Mouse (Mus musculus) forebrain, embryonic 14.5 days (tissue): ENCODE measurements around the gene Arhgef17. TPM values are rescaled to one million over a fixed set of nuclear protein-coding genes. Genes with fewer than 3 reads are reported as not detected.

Source experiments
- ATAC-seq: fragments of 200-750 bp; cut with Nextera tagmentation; 2 replicates; pipeline ENCODE4 v1.8.0; 2017; ENCODE audit warnings: mild to moderate bottlenecking, moderate library complexity
- DNase-seq: peaks from one replicate; pipeline ENCODE4 v3.0.0-alpha.2; 2015; ENCODE audit warnings: low spot score
- H3K27ac ChIP-seq: fragments of 300-500 bp; sonication (generic); 2 replicates; pipeline ENCODE4 v1.5.1; 2014; ENCODE audit warnings: low read depth, mild to moderate bottlenecking, control low read depth, low read length, moderate library complexity
- H3K27me3 ChIP-seq: fragments of 300-500 bp; sonication (generic); replicated peaks from 2 replicates; pipeline ENCODE4 v1.6.1; 2014; ENCODE audit warnings: low read length, control low read depth, mixed read lengths; ENCODE audit not compliant: control insufficient read depth, insufficient read depth
- H3K36me3 ChIP-seq: fragments of 300-500 bp; sonication (generic); 2 replicates; pipeline ENCODE4 v1.6.1; 2014; ENCODE audit warnings: low read length, control low read depth; ENCODE audit not compliant: control insufficient read depth, insufficient read depth
- H3K4me1 ChIP-seq: fragments of 300-500 bp; sonication (generic); 2 replicates; pipeline ENCODE4 v1.6.1; 2014; ENCODE audit warnings: antibody characterized with exemption, low read length, control low read depth; ENCODE audit not compliant: control insufficient read depth, insufficient read depth
- H3K4me2 ChIP-seq: fragments of 300-500 bp; sonication (generic); 2 replicates; pipeline ENCODE4 v1.6.1; 2014; ENCODE audit warnings: mild to moderate bottlenecking, control low read depth, low read length
- H3K4me3 ChIP-seq: fragments of 300-500 bp; sonication (generic); 2 replicates; pipeline ENCODE4 v1.5.1; 2014; ENCODE audit warnings: low read depth, low read length, control low read depth
- H3K9ac ChIP-seq: fragments of 300-500 bp; sonication (generic); 2 replicates; pipeline ENCODE4 v1.6.1; 2014; ENCODE audit warnings: mild to moderate bottlenecking, low read length, control low read depth, moderate library complexity
- H3K9me3 ChIP-seq: fragments of 300-500 bp; sonication (generic); replicated peaks from 2 replicates; pipeline ENCODE4 v1.6.1; 2016; ENCODE audit warnings: low read length, control low read depth, mixed read lengths; ENCODE audit not compliant: control insufficient read depth
- WGBS: fragments of 180-500 bp; shearing (Covaris S2); extraction: QIAGEN DNeasy Blood & Tissue Kit; methylation state at CpG from one replicate; pipeline ENCODE4 v1.1.7; 2014; 5-methylcytosine and 5-hydroxymethylcytosine counted together
- polyA plus RNA-seq: library from polyadenylated mRNA; unstranded; fragments of >200 nt; fragmentation: Nextera tagmentation; extraction: Ambion mirVana; gene quantifications from 2 replicates; pipeline ENCODE4 v1.2.1, GENCODE M21; 2014

Arhgef17 gene
- polyA plus RNA-seq: 8.0 and 8.8 TPM in 2 replicates

DNA sequence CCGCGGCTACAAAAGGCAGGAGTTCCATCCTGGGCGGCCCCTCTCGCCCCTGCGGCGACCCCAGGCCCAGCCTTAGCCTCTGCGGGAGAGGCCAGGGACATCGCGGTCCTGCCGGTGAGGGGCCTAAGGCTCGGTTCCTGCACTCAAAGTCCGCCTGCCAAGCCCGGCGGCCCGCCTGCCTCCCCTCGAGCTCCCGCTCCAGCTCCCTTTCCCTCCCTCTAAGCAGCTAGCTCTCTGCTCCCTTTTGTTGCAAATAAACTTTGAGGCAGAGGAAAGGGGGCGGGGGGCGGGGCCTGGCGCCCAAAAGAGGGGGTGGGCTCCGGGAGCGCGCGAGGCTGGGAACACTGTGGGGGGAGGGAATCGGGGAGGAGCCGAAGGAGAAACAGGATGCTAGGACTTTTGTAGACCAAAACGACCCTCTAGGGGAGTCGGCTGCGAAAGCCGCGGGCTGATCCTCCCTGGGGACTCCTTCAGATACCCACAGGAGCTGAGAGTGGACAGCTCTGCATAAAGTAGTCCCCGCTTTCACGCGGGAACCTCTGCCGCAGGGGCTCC, at the start of gene Arhgef17:
Gene Arhgef17 (minus strand): TSS at position 182 of the 555 bp plus-strand sequence.
- no peaks in the 10 kb centered on the region for H3K36me3 ChIP-seq
- 0 out of 2 replicates have a peak, but pooled peaks cover 6% of the 10 kb centered on the region for H3K27me3 ChIP-seq
- peak within 1 kb of the TSS; percentile 51 for H3K4me3 ChIP-seq
- peak within 1 kb of the TSS; percentile 89 for H3K27ac ChIP-seq
- ATAC-seq (peak; percentile 82), DNase-seq (peak; percentile 85)
- WGBS: under 1% methylated on average over 35 of the region's 35 CpGs
- H3K4me2 ChIP-seq: peak within 1 kb of the TSS; percentile 92
- peak within 1 kb of the TSS; percentile 74 for H3K9ac ChIP-seq
- H3K9me3 ChIP-seq: no peaks in the 10 kb centered on the region
- peaks cover 34% of the 10 kb centered on the region for H3K4me1 ChIP-seq

GRCm38 (mm10) chr7:100979175-100979574, 47.3 kb upstream of the Arhgef17 start:
- H3K4me3 ChIP-seq: no peak overlapping the region
- H3K27ac ChIP-seq: no peak overlapping the region
- peaks cover 9% of the 10 kb centered on the region for H3K27me3 ChIP-seq
- H3K36me3 ChIP-seq: no peaks in the 10 kb centered on the region
- DNase-seq (peak; percentile 24), ATAC-seq (no peak)
- 43% methylated on average over 2 of the region's 2 CpGs for WGBS
- no peaks in the 10 kb centered on the region for H3K9me3 ChIP-seq
- no peak overlapping the region for H3K4me2 ChIP-seq
- no peak overlapping the region for H3K9ac ChIP-seq
- no peaks in the 10 kb centered on the region for H3K4me1 ChIP-seq

GRCm38 (mm10) chr7:100978171-100978570, 46.3 kb upstream of the Arhgef17 start:
- 86% methylated on average over 5 of the region's 5 CpGs for WGBS
- no peak for ATAC-seq
- H3K4me1 ChIP-seq: no peaks in the 10 kb centered on the region

DNA sequence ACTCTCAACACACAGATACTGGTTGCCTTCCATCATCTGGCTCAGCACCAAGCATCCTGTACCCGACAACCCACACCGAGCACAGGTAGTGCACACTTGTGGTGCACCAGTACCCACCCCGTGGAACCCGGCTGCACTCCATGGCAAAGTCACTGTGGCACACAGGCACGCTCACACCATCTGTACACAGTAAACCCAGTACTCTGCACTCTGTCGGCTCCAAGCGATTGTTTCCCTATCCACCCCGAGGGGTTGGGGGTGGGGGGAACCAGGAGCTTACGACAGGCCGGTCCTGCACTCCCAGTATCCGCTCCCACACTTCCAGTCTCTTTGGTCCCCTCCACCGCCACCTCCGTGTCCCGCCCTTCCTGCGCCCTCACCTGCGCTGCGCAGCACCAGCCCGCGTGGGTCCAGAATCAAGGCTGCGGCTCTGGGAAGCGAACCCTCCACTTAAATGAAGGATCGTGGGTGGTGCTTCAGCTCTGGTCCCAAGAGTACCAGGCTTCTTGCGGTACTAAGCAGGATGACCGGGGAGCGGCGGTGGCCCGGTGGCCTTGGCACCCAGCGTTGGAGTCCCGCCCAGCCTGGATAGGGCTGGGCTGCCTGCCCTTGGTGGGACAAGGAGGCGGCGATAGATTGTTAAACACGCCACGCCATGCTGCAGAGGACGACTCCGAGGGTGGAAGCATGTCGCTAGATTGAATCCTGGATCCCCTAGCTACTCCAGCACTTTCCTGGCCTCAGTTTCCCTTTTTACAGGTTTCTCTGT, 42.4 kb upstream of the Arhgef17 start, which contains the start of gene P2ry6:
Gene P2ry6 (minus strand): TSS at position 515 of the 769 bp plus-strand sequence.
- Histone ChIP-seq H3K4me3 (peak within 1 kb of the TSS; percentile 23), H3K4me1 (no peaks in the 10 kb centered on the region), H3K27ac (no peak within 1 kb of the TSS), H3K9me3 (no peaks in the 10 kb centered on the region), H3K36me3 (no peaks in the 10 kb centered on the region), H3K27me3 (peaks cover 18% of the 10 kb centered on the region), H3K4me2 (peak within 1 kb of the TSS; percentile 49), H3K9ac (peak within 1 kb of the TSS; percentile 43; the same call in 1 of the 2 replicates)
- peak; percentile 31 for DNase-seq
- WGBS: 3% methylated on average over 36 of the region's 36 CpGs
- ATAC-seq: peak; percentile 40; the same call in 1 of the 2 replicates

More at GRCm38 (mm10) chr7:100978171-100978570, 46.3 kb upstream of the Arhgef17 start:
- Histone ChIP-seq H3K9ac (no peak overlapping the region), H3K4me2 (no peak overlapping the region), H3K9me3 (no peaks in the 10 kb centered on the region), H3K27me3 (peaks cover 18% of the 10 kb centered on the region), H3K36me3 (no peaks in the 10 kb centered on the region), H3K27ac (no peak overlapping the region), H3K4me3 (no peak overlapping the region)
- DNase-seq: no peak

- Histone ChIP-seq H3K9ac (no peak overlapping the region), H3K27ac (no peak overlapping the region), H3K27me3 (peaks cover 18% of the 10 kb centered on the region), H3K9me3 (no peaks in the 10 kb centered on the region), H3K36me3 (no peaks in the 10 kb centered on the region), H3K4me1 (no peaks in the 10 kb centered on the region), H3K4me2 (no peak overlapping the region), H3K4me3 (no peak overlapping the region)
- ATAC-seq (no peak), DNase-seq (no peak)
- WGBS: 32% methylated on average over 3 of the region's 3 CpGs
Measured at GRCm38 (mm10) chr7:100972875-100973274, 41.0 kb upstream of the Arhgef17 start.

GRCm38 (mm10) chr7:100968874-100969659, 37.2 kb upstream of the Arhgef17 start:
- H3K27ac ChIP-seq: no peak overlapping the region
- no peaks in the 10 kb centered on the region for H3K36me3 ChIP-seq
- H3K9ac ChIP-seq: no peak overlapping the region
- peaks cover 8% of the 10 kb centered on the region for H3K27me3 ChIP-seq
- H3K9me3 ChIP-seq: no peaks in the 10 kb centered on the region
- DNase-seq (no peak), ATAC-seq (no peak)
- no peak overlapping the region for H3K4me2 ChIP-seq
- no peak overlapping the region for H3K4me3 ChIP-seq
- no peaks in the 10 kb centered on the region for H3K4me1 ChIP-seq
- WGBS: 84% methylated on average over 10 of the region's 10 CpGs

DNA sequence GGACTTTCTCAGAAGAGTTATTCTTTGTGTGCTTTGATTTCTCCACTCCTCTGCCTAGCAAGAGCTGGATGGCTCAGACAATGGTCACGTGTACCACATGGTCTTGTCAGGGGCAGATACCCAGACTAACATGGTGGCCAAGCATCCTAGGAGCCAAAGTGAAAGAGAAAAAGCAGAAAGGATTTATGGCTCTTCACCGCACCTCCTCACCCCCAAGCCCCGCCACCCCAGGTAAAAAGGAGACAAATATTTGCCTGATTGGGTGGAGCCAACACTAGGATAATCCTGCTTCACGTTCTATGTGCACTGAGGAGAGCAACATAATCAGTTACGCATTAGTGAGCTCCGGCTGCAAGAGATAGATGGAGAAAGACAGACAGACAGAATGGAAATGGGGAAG, 36.5 kb upstream of the Arhgef17 start:
- H3K4me1 ChIP-seq: no peaks in the 10 kb centered on the region
- no peak overlapping the region for H3K9ac ChIP-seq
- H3K27me3 ChIP-seq: peaks cover under 1% of the 10 kb centered on the region; the same call in 1 of the 2 replicates
- DNase-seq (no peak), ATAC-seq (no peak)
- no peak overlapping the region for H3K27ac ChIP-seq
- 75% methylated on average over 6 of the region's 6 CpGs for WGBS
- no peaks in the 10 kb centered on the region for H3K9me3 ChIP-seq
- H3K36me3 ChIP-seq: no peaks in the 10 kb centered on the region
- H3K4me3 ChIP-seq: no peak overlapping the region
- no peak overlapping the region for H3K4me2 ChIP-seq

- no peaks in the 10 kb centered on the region for H3K9me3 ChIP-seq
- H3K27me3 ChIP-seq: no peaks in the 10 kb centered on the region
- no peaks in the 10 kb centered on the region for H3K4me1 ChIP-seq
- no peak overlapping the region for H3K4me2 ChIP-seq
- H3K9ac ChIP-seq: no peak overlapping the region
- H3K27ac ChIP-seq: no peak overlapping the region
- ATAC-seq (no peak), DNase-seq (no peak)
- 75% methylated on average over 9 of the region's 9 CpGs for WGBS
- H3K4me3 ChIP-seq: no peak overlapping the region
- H3K36me3 ChIP-seq: no peaks in the 10 kb centered on the region
Measured at GRCm38 (mm10) chr7:100967850-100968249, 35.9 kb upstream of the Arhgef17 start.
